In genomic region chr10:19587281-19587680, GRCm38 (mm10) we compare ENCODE assay signal across 18 mouse cellular contexts. TPM values are rescaled to one million over a fixed set of nuclear protein-coding genes. Genes with fewer than 3 reads are reported as not detected.
"Had no signal": no experiment of that assay in that cellular context is flagged by ENCODE, and none has a peak within 500 bp of the region (broad histone marks: within the 10 kb centered on the region; RNA-seq: fewer than 3 reads in every experiment).

No protein-coding gene starts in this region.

- H3K27ac ChIP-seq: left cerebral cortex, adult 2 months; limb, embryonic 10.5 days; liver, embryonic 15.5 days; midbrain, embryonic 15.5 days; neural tube, embryonic 13.5 days had no signal

- H3K36me3 ChIP-seq: limb, embryonic 10.5 days; liver, embryonic 15.5 days; midbrain, embryonic 15.5 days; neural tube, embryonic 13.5 days had no signal

- DNase-seq: kidney, adult 8-10 months; kidney, postnatal 25 days; lung, adult 2 months; lung, postnatal 4 days; retina, postnatal 1 day; right cerebral cortex, postnatal 4 days; spleen, adult 18-20 months had no signal

- H3K4me3 ChIP-seq: left cerebral cortex, adult 2 months; limb, embryonic 10.5 days; liver, embryonic 15.5 days; megakaryocyte, embryonic 14.5 days; midbrain, embryonic 15.5 days; neural tube, embryonic 13.5 days had no signal

- H3K27me3 ChIP-seq: liver, embryonic 15.5 days; megakaryocyte, embryonic 14.5 days; midbrain, embryonic 15.5 days had no signal

RNA-seq across cellular contexts. Expression of gene Il22ra2, which starts 34.5 kb away (rescaled TPM):
- polyA plus RNA-seq: kidney, embryonic 16.5 days; limb, embryonic 10.5 days; liver, embryonic 11.5 days; liver, embryonic 15.5 days; midbrain, embryonic 11.5 days; midbrain, embryonic 15.5 days; neural tube, embryonic 13.5 days; stomach, embryonic 16.5 days; urinary bladder, adult 2 months had no signal
